ENCODE assay signal across 24 mouse cellular contexts in genomic region chr6:47827462-47827861, GRCm38 (mm10). TPM values are rescaled to one million over a fixed set of nuclear protein-coding genes. Genes with fewer than 3 reads are reported as not detected.
DNase-seq lines count a peak whose midpoint lies in the region; ATAC-seq and TF ChIP-seq lines count a peak whose summit lies in the region.
"Had no signal": no experiment of that assay in that cellular context is flagged by ENCODE, and none has a peak within 500 bp of the region (broad histone marks: within the 10 kb centered on the region; RNA-seq: fewer than 3 reads in every experiment).

No protein-coding gene starts in this region.

- no peaks in the 10 kb centered on the region for H3K27me3 ChIP-seq in intestine, postnatal 0 days (replicated peaks; ENCODE audit: control insufficient read depth, insufficient read depth, low read length)
- H3K27me3 ChIP-seq in intestine, embryonic 16.5 days (replicated peaks; ENCODE audit: control insufficient read depth, insufficient read depth, low read length), result no peaks in the 10 kb centered on the region
- H3K27me3 ChIP-seq in liver, postnatal 0 days (ENCODE audit: insufficient read depth, low read length), result no peaks in the 10 kb centered on the region
- H3K27me3 ChIP-seq in liver, embryonic 12.5 days (replicated peaks), result no peaks in the 10 kb centered on the region
- peaks cover 4% of the 10 kb centered on the region for H3K27me3 ChIP-seq in CH12.LX (replicated peaks)
- H3K27me3 ChIP-seq in stomach, postnatal 0 days (ENCODE audit: control insufficient read depth, insufficient read depth, low read length), result no peaks in the 10 kb centered on the region
- H3K27me3 ChIP-seq: Patski had no signal

- 95% methylated on average over 4 of the region's 4 CpGs for WGBS in intestine, postnatal 0 days
- WGBS in intestine, embryonic 16.5 days, result 87% methylated on average over 4 of the region's 4 CpGs
- WGBS in liver, postnatal 0 days (ENCODE audit: insufficient replicate concordance), result 95% methylated on average over 4 of the region's 4 CpGs
- 80% methylated on average over 4 of the region's 4 CpGs for WGBS in liver, embryonic 12.5 days (ENCODE audit: insufficient replicate concordance)
- 83% methylated on average over 4 of the region's 4 CpGs for WGBS in stomach, postnatal 0 days

- in situ Hi-C loops in CH12.LX (cut with MboI; ENCODE audit: low pct_ligation_motif_present, low pct_unique_long_range_greater_than_20kb, low sequenced_read_pairs), result loop anchor here (5.0 kb wide), 1 partner anchor 35 kb away; no protein-coding TSS in a partner anchor

- no peak for DNase-seq in liver, postnatal 0 days
- no peak for DNase-seq in CH12.LX (ENCODE audit: extremely low read depth)
- DNase-seq in stomach, postnatal 0 days (ENCODE audit: low spot score), result no peak
- no peak for DNase-seq in B cell, adult 2 months
- DNase-seq: adrenal gland, postnatal 10 days; adrenal gland, postnatal 36 days; cerebellum, adult 18-20 months; cerebellum, adult 9-10 months; cerebellum, postnatal 14 days; gastrocnemius, postnatal 10 days; gastrocnemius, postnatal 36 days; heart, adult 2 months; heart, postnatal 14 days; heart, postnatal 4 days had no signal

- H3K4me2 ChIP-seq in intestine, postnatal 0 days (replicated peaks; ENCODE audit: low read depth), result no peak overlapping the region
- H3K4me2 ChIP-seq in intestine, embryonic 16.5 days (ENCODE audit: low read depth, low read length), result no peak overlapping the region
- H3K4me2 ChIP-seq in liver, postnatal 0 days (ENCODE audit: low read depth, low read length), result no peak overlapping the region
- H3K4me2 ChIP-seq in liver, embryonic 12.5 days, result no peak overlapping the region
- H3K4me2 ChIP-seq in CH12.LX (ENCODE audit: insufficient read depth, low read depth, poor library complexity, severe bottlenecking), result no peak overlapping the region
- no peak overlapping the region for H3K4me2 ChIP-seq in stomach, postnatal 0 days (replicated peaks; ENCODE audit: low read depth)
- H3K4me2 ChIP-seq: heart, embryonic 13.5 days; hindbrain, embryonic 14.5 days had no signal

- H3K79me2 ChIP-seq in CH12.LX (replicated peaks; ENCODE audit: control insufficient read depth, extremely low read depth, insufficient read depth, poor library complexity, severe bottlenecking), result no peaks in the 10 kb centered on the region

- peak; percentile 17; the same call in 1 of the 2 replicates for TF ChIP-seq CTCF in intestine, postnatal 0 days (IDR thresholded peaks at IDR 0.05; ENCODE audit: low read depth)
- TF ChIP-seq CTCF in liver, postnatal 0 days (IDR thresholded peaks at IDR 0.05; ENCODE audit: low read depth), result 0 out of 2 replicates have a peak, but pooled peaks have one; percentile 5
- TF ChIP-seq CTCF in CH12.LX (conservative IDR thresholded peaks at IDR 0.05 in 1 of 2, IDR thresholded peaks at IDR 0.05 in 1 of 2; ENCODE audit: low read depth in 2 of 2, low read length in 2 of 2), result peak in 1 of 2 experiments; percentile 31; a peak in 2 of 4 replicates
- TF ChIP-seq CTCF in stomach, postnatal 0 days (IDR thresholded peaks at IDR 0.05; ENCODE audit: low read depth), result peak; percentile 43

- dilution Hi-C loops in CH12.LX (cut with MboI; ENCODE audit: extremely low pct_ligation_motif_present, extremely low pct_unique_long_range_greater_than_20kb, low sequenced_read_pairs), result no loop called here

- no peak for TF ChIP-seq POLR2A in CH12.LX (IDR thresholded peaks at IDR 0.05; ENCODE audit: low read depth, low read length)

- H3K4me1 ChIP-seq in intestine, postnatal 0 days (replicated peaks; ENCODE audit: control insufficient read depth, insufficient read depth, low read length), result no peaks in the 10 kb centered on the region
- no peaks in the 10 kb centered on the region for H3K4me1 ChIP-seq in intestine, embryonic 16.5 days (ENCODE audit: control insufficient read depth, insufficient read depth, low read length)
- peaks cover 12% of the 10 kb centered on the region for H3K4me1 ChIP-seq in liver, postnatal 0 days (ENCODE audit: insufficient read depth)
- peaks cover 18% of the 10 kb centered on the region for H3K4me1 ChIP-seq in liver, embryonic 12.5 days
- H3K4me1 ChIP-seq in CH12.LX (ENCODE audit: control insufficient read depth in 1 of 2, insufficient read depth in 2 of 2), result peaks cover 2 to 12% of the 10 kb centered on the region in 2 experiments
- no peaks in the 10 kb centered on the region for H3K4me1 ChIP-seq in stomach, postnatal 0 days (replicated peaks; ENCODE audit: control insufficient read depth, insufficient read depth)

- no peaks in the 10 kb centered on the region for H3K9me3 ChIP-seq in intestine, postnatal 0 days (ENCODE audit: control insufficient read depth)
- H3K9me3 ChIP-seq in intestine, embryonic 16.5 days (ENCODE audit: control insufficient read depth, low read length), result no peaks in the 10 kb centered on the region
- H3K9me3 ChIP-seq in liver, postnatal 0 days (ENCODE audit: low read length), result no peaks in the 10 kb centered on the region
- no peaks in the 10 kb centered on the region for H3K9me3 ChIP-seq in liver, embryonic 12.5 days (replicated peaks)
- no peaks in the 10 kb centered on the region for H3K9me3 ChIP-seq in CH12.LX (replicated peaks; ENCODE audit: low read length)
- H3K9me3 ChIP-seq in stomach, postnatal 0 days (ENCODE audit: control insufficient read depth, low read length), result no peaks in the 10 kb centered on the region
- H3K9me3 ChIP-seq: heart, embryonic 10.5 days; heart, embryonic 13.5 days had no signal

- ATAC-seq in intestine, postnatal 0 days, result no peak
- no peak for ATAC-seq in intestine, embryonic 16.5 days
- no peak for ATAC-seq in liver, postnatal 0 days
- no peak for ATAC-seq in liver, embryonic 12.5 days
- no peak for ATAC-seq in stomach, postnatal 0 days (ENCODE audit: low FRiP score, low TSS enrichment)
- ATAC-seq: forebrain, embryonic 14.5 days; hindbrain, postnatal 0 days; inflammation-experienced regulatory T-cells, adult 6 months; Patski had no signal

- no peak overlapping the region for H3K4me3 ChIP-seq in intestine, postnatal 0 days (ENCODE audit: low read depth, low read length)
- no peak overlapping the region for H3K4me3 ChIP-seq in intestine, embryonic 16.5 days (ENCODE audit: low read length)
- H3K4me3 ChIP-seq in liver, postnatal 0 days (ENCODE audit: low read depth, low read length), result no peak overlapping the region
- no peak overlapping the region for H3K4me3 ChIP-seq in liver, embryonic 12.5 days
- no peak overlapping the region for H3K4me3 ChIP-seq in CH12.LX (replicated peaks in 1 of 3; ENCODE audit: low read depth in 2 of 3, low read length in 2 of 3, poor library complexity in 1 of 3)
- H3K4me3 ChIP-seq in stomach, postnatal 0 days (ENCODE audit: low read depth, low read length), result no peak overlapping the region
- H3K4me3 ChIP-seq: heart, adult 2 months; heart, embryonic 10.5 days; heart, embryonic 13.5 days had no signal

- no peak overlapping the region for H3K9ac ChIP-seq in intestine, postnatal 0 days (ENCODE audit: low read depth, low read length)
- no peak overlapping the region for H3K9ac ChIP-seq in intestine, embryonic 16.5 days (ENCODE audit: low read depth, low read length)
- H3K9ac ChIP-seq in liver, postnatal 0 days (replicated peaks), result no peak overlapping the region
- H3K9ac ChIP-seq in liver, embryonic 12.5 days, result no peak overlapping the region
- no peak overlapping the region for H3K9ac ChIP-seq in CH12.LX (ENCODE audit: insufficient read depth, low read depth)
- no peak overlapping the region for H3K9ac ChIP-seq in stomach, postnatal 0 days (ENCODE audit: low read length)
- H3K9ac ChIP-seq: heart, embryonic 13.5 days; hindbrain, embryonic 14.5 days had no signal

- peaks cover 17% of the 10 kb centered on the region; the same call in 1 of the 2 replicates for H3K36me3 ChIP-seq in intestine, postnatal 0 days (ENCODE audit: control insufficient read depth, insufficient read depth)
- H3K36me3 ChIP-seq in intestine, embryonic 16.5 days (ENCODE audit: control insufficient read depth, insufficient read depth, low read length), result no peaks in the 10 kb centered on the region
- H3K36me3 ChIP-seq in liver, postnatal 0 days (replicated peaks; ENCODE audit: insufficient read depth, low read length), result no peaks in the 10 kb centered on the region
- 0 out of 2 replicates have a peak, but pooled peaks cover 4% of the 10 kb centered on the region for H3K36me3 ChIP-seq in liver, embryonic 12.5 days
- no peaks in the 10 kb centered on the region for H3K36me3 ChIP-seq in CH12.LX (replicated peaks in 1 of 2; ENCODE audit: control insufficient read depth in 1 of 2, insufficient read depth in 1 of 2, low read length in 1 of 2)
- H3K36me3 ChIP-seq in stomach, postnatal 0 days (ENCODE audit: control insufficient read depth, insufficient read depth, low read length), result no peaks in the 10 kb centered on the region

- H3K27ac ChIP-seq in intestine, postnatal 0 days (ENCODE audit: low read depth, low read length), result no peak overlapping the region
- no peak overlapping the region for H3K27ac ChIP-seq in intestine, embryonic 16.5 days (ENCODE audit: low read length)
- no peak overlapping the region for H3K27ac ChIP-seq in liver, postnatal 0 days (ENCODE audit: low read depth)
- H3K27ac ChIP-seq in liver, embryonic 12.5 days, result no peak overlapping the region
- no peak overlapping the region for H3K27ac ChIP-seq in CH12.LX (ENCODE audit: insufficient read depth, low read depth)
- H3K27ac ChIP-seq in stomach, postnatal 0 days (replicated peaks), result no peak overlapping the region
- H3K27ac ChIP-seq: heart, adult 2 months; heart, embryonic 10.5 days; heart, embryonic 13.5 days; hindbrain, embryonic 14.5 days; hindbrain, postnatal 0 days had no signal

- TF ChIP-seq RAD21 in CH12.LX (IDR thresholded peaks at IDR 0.05; ENCODE audit: low read depth, low read length), result peak; percentile 31

- no peak for TF ChIP-seq EP300 in liver, postnatal 0 days (IDR thresholded peaks at IDR 0.05; ENCODE audit: low read depth)
- no peak for TF ChIP-seq EP300 in CH12.LX (IDR thresholded peaks at IDR 0.05; ENCODE audit: low read length)
- no peak for TF ChIP-seq EP300 in stomach, postnatal 0 days (optimal IDR thresholded peaks at IDR 0.05)

RNA-seq across cellular contexts. Expression of gene Zfp786, which starts 3.2 kb away (rescaled TPM):
- polyA plus RNA-seq in intestine, postnatal 0 days (2015; fragmentation: Nextera tagmentation; extraction: Ambion mirVana), result 0.61 and 0.69 TPM in 2 replicates
- 2.0 and 2.4 TPM in 2 replicates for polyA plus RNA-seq in intestine, embryonic 16.5 days (2015; fragmentation: Nextera tagmentation; extraction: Ambion mirVana)
- polyA plus RNA-seq in liver, postnatal 0 days (2015; fragmentation: Nextera tagmentation; extraction: Ambion mirVana), result 0.28 and 0.51 TPM in 2 replicates
- polyA plus RNA-seq in liver, embryonic 12.5 days (2016; fragmentation: Nextera tagmentation; extraction: Ambion mirVana), result 0.99 and 1.0 TPM in 2 replicates
- 0.55 and 0.89 TPM in 2 replicates for total RNA-seq in CH12.LX (2012; rRNA removed)
- 0.30 and 0.36 TPM in 2 replicates for total RNA-seq in CH12.LX (2014; rRNA removed)
- polyA plus RNA-seq in CH12.LX (2012; ENCODE audit: insufficient read length, low read depth), result 0.20 and 0.40 TPM in 2 replicates
- polyA plus RNA-seq in stomach, postnatal 0 days (2015; fragmentation: Nextera tagmentation; extraction: Ambion mirVana), result 1.0 and 1.1 TPM in 2 replicates

RNA-seq across cellular contexts. Expression of gene Zfp398, which starts 8.0 kb away (rescaled TPM):
- polyA plus RNA-seq in intestine, postnatal 0 days (2015; fragmentation: Nextera tagmentation; extraction: Ambion mirVana), result 2.8 and 3.8 TPM in 2 replicates
- polyA plus RNA-seq in intestine, embryonic 16.5 days (2015; fragmentation: Nextera tagmentation; extraction: Ambion mirVana), result 5.8 and 6.6 TPM in 2 replicates
- polyA plus RNA-seq in liver, postnatal 0 days (2015; fragmentation: Nextera tagmentation; extraction: Ambion mirVana), result 1.4 and 1.6 TPM in 2 replicates
- polyA plus RNA-seq in liver, embryonic 12.5 days (2016; fragmentation: Nextera tagmentation; extraction: Ambion mirVana), result 3.0 and 3.7 TPM in 2 replicates
- total RNA-seq in CH12.LX (2012; rRNA removed), result 1.8 and 2.2 TPM in 2 replicates
- 1.5 and 1.8 TPM in 2 replicates for total RNA-seq in CH12.LX (2014; rRNA removed)
- polyA plus RNA-seq in CH12.LX (2012; ENCODE audit: insufficient read length, low read depth), result 4.4 and 4.6 TPM in 2 replicates
- 3.8 and 4.0 TPM in 2 replicates for polyA plus RNA-seq in stomach, postnatal 0 days (2015; fragmentation: Nextera tagmentation; extraction: Ambion mirVana)

RNA-seq across cellular contexts. Expression of gene Pdia4, which starts 14.2 kb away (rescaled TPM):
- 95.9 and 97.3 TPM in 2 replicates for polyA plus RNA-seq in intestine, postnatal 0 days (2015; fragmentation: Nextera tagmentation; extraction: Ambion mirVana)
- 332 and 340 TPM in 2 replicates for polyA plus RNA-seq in intestine, embryonic 16.5 days (2015; fragmentation: Nextera tagmentation; extraction: Ambion mirVana)
- polyA plus RNA-seq in liver, postnatal 0 days (2015; fragmentation: Nextera tagmentation; extraction: Ambion mirVana), result 101 and 116 TPM in 2 replicates
- polyA plus RNA-seq in liver, embryonic 12.5 days (2016; fragmentation: Nextera tagmentation; extraction: Ambion mirVana), result 142 and 147 TPM in 2 replicates
- 186 and 259 TPM in 2 replicates for total RNA-seq in CH12.LX (2012; rRNA removed)
- 239 and 242 TPM in 2 replicates for total RNA-seq in CH12.LX (2014; rRNA removed)
- 204 and 205 TPM in 2 replicates for polyA plus RNA-seq in CH12.LX (2012; ENCODE audit: insufficient read length, low read depth)
- polyA plus RNA-seq in stomach, postnatal 0 days (2015; fragmentation: Nextera tagmentation; extraction: Ambion mirVana), result 169 and 180 TPM in 2 replicates

RNA-seq across cellular contexts. Expression of gene Zfp282, which starts 49.5 kb away (rescaled TPM):
- polyA plus RNA-seq in intestine, postnatal 0 days (2015; fragmentation: Nextera tagmentation; extraction: Ambion mirVana), result 5.3 TPM in 2 replicates
- 8.9 and 9.8 TPM in 2 replicates for polyA plus RNA-seq in intestine, embryonic 16.5 days (2015; fragmentation: Nextera tagmentation; extraction: Ambion mirVana)
- polyA plus RNA-seq in liver, postnatal 0 days (2015; fragmentation: Nextera tagmentation; extraction: Ambion mirVana), result 2.0 and 2.4 TPM in 2 replicates
- 6.2 and 6.5 TPM in 2 replicates for polyA plus RNA-seq in liver, embryonic 12.5 days (2016; fragmentation: Nextera tagmentation; extraction: Ambion mirVana)
- 15.0 and 16.2 TPM in 2 replicates for total RNA-seq in CH12.LX (2012; rRNA removed)
- 10.9 and 12.0 TPM in 2 replicates for total RNA-seq in CH12.LX (2014; rRNA removed)
- polyA plus RNA-seq in CH12.LX (2012; ENCODE audit: insufficient read length, low read depth), result 14.7 and 15.5 TPM in 2 replicates
- 6.8 and 7.5 TPM in 2 replicates for polyA plus RNA-seq in stomach, postnatal 0 days (2015; fragmentation: Nextera tagmentation; extraction: Ambion mirVana)
